Mouse (Mus musculus) kidney, embryonic 16.5 days (tissue): Measurements from ENCODE around the gene Zfp148. TPM values are rescaled to one million over a fixed set of nuclear protein-coding genes. Genes with fewer than 3 reads are reported as not detected.
"Not testable (repeated sequence)": the region's sequence is repeated elsewhere in the genome, so short reads cannot be mapped to it uniquely, and the experiment has no call there.

Experiments
- ATAC-seq: fragments of 200-750 bp; cut with Nextera tagmentation; 2 replicates; pipeline ENCODE4 v1.8.0; 2017; ENCODE audit warnings: moderate TSS enrichment; ENCODE audit not compliant: low FRiP score, low TSS enrichment
- H3K27ac ChIP-seq: fragments of 300-500 bp; sonication (generic); 2 replicates; pipeline ENCODE4 v1.5.1; 2014; ENCODE audit warnings: low read length
- H3K27me3 ChIP-seq: fragments of 300-500 bp; sonication (generic); 2 replicates; pipeline ENCODE4 v1.6.1; 2014; ENCODE audit warnings: low read length, control low read depth, mixed read lengths; ENCODE audit not compliant: insufficient read depth
- H3K36me3 ChIP-seq: fragments of 300-500 bp; sonication (generic); 2 replicates; pipeline ENCODE4 v1.6.1; 2014; ENCODE audit warnings: low read length, control low read depth, mixed read lengths; ENCODE audit not compliant: insufficient read depth
- H3K4me1 ChIP-seq: fragments of 300-500 bp; sonication (generic); 2 replicates; pipeline ENCODE4 v1.6.1; 2014; ENCODE audit warnings: low read length, control low read depth, mixed read lengths; ENCODE audit not compliant: insufficient read depth
- H3K4me2 ChIP-seq: fragments of 300-500 bp; sonication (generic); replicated peaks from 2 replicates; pipeline ENCODE4 v1.6.1; 2014; ENCODE audit warnings: low read depth, low read length
- H3K4me3 ChIP-seq: fragments of 300-500 bp; sonication (generic); 2 replicates; pipeline ENCODE4 v1.5.1; 2014; ENCODE audit warnings: mild to moderate bottlenecking, low read length
- H3K9ac ChIP-seq: fragments of 300-500 bp; sonication (generic); replicated peaks from 2 replicates; pipeline ENCODE4 v1.6.1; 2014; ENCODE audit warnings: low read length
- H3K9me3 ChIP-seq: fragments of 300-500 bp; sonication (generic); 2 replicates; pipeline ENCODE4 v1.6.1; 2016; ENCODE audit warnings: low read length, control low read depth
- WGBS: fragments of 180-500 bp; shearing (Covaris S2); extraction: QIAGEN DNeasy Blood & Tissue Kit; methylation state at CpG from one replicate; pipeline ENCODE4 v1.1.7; 2014; 5-methylcytosine and 5-hydroxymethylcytosine counted together
- polyA plus RNA-seq: library from polyadenylated mRNA; unstranded; fragments of >200 nt; fragmentation: Nextera tagmentation; extraction: Ambion mirVana; gene quantifications from 2 replicates; pipeline ENCODE4 v1.2.1, GENCODE M21; 2015

The Zfp148 gene
- polyA plus RNA-seq, 1 experiment from 2014 or later: 59.0 TPM

DNA sequence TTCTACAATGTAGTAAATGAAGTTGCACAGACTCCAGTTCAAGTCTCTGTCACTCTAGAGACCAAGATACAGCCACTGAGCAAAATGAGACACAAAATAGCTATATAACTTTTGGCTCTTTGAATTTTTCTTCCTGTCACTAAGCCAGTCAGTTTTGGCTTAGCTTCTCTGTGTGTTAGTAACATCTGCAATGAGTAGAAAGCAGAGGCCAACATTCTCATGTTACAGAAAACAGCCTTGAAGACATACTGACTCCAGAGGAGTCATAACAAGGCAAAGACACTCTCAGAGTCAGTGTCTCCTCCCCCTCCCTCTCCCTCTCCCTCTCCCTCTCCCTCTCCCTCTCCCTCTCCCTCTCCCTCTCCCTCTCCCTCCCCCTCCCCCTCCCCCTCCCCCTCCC is 89.3 kb downstream of the Zfp148 start:
- peaks cover 14% of the 10 kb centered on the region for H3K36me3 ChIP-seq
- no peaks in the 10 kb centered on the region for H3K27me3 ChIP-seq
- H3K27ac ChIP-seq: no peak overlapping the region
- H3K4me3 ChIP-seq: no peak overlapping the region
- no peak overlapping the region for H3K4me2 ChIP-seq
- H3K9me3 ChIP-seq: no peaks in the 10 kb centered on the region
- no peak for ATAC-seq
- H3K4me1 ChIP-seq: peaks cover 4% of the 10 kb centered on the region; the same call in 1 of the 2 replicates
- H3K9ac ChIP-seq: no peak overlapping the region

DNA sequence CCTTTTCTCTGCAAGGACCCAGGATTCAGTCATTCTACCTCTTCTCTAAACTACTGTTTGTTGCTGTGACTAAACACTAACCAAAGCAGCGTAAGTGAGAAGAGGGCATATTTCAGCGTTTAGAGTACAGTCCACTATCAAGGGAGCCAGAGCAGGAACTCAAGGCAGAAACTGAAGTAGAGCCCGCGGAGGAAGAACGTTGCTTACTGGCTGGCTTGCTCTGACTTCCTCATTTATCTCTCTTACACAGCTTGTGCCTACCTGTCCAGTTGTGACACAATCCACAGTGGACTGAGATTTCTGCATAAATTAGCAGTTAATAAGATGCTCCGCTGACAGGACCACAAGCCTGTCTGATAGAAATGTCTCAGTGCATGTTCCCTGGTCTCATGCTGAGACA is 93.7 kb downstream of the Zfp148 start:
- Histone ChIP-seq H3K9ac (no peak overlapping the region), H3K36me3 (peaks cover 31% of the 10 kb centered on the region), H3K4me1 (no peaks in the 10 kb centered on the region), H3K9me3 (no peaks in the 10 kb centered on the region), H3K4me3 (no peak overlapping the region), H3K27ac (no peak overlapping the region), H3K27me3 (no peaks in the 10 kb centered on the region), H3K4me2 (no peak overlapping the region)
- no peak for ATAC-seq
- 96% methylated on average over 6 of the region's 6 CpGs for WGBS

DNA sequence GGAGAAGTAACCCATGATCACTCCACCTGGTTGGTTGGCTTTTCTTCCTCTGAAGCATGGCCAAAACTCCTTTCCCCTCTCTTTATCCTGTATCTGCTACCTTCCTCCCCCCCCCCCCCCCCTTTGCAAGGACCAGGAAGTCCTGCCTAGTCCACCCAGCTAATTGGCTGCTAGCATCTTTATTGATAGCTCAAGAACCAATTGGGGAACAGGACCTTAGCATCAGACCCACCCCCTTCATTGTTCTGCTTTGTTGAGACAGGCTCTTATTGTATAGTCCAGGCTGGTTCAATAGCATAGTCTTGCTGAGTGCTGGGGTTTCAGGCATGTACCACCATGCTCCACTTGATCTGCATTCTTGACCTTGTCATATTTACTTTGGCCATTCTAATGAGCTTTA is 99.3 kb downstream of the Zfp148 start:
- no peak for ATAC-seq
- no peak overlapping the region for H3K27ac ChIP-seq
- H3K9me3 ChIP-seq: no peaks in the 10 kb centered on the region
- H3K4me2 ChIP-seq: no peak overlapping the region
- H3K4me1 ChIP-seq: no peaks in the 10 kb centered on the region
- no peak overlapping the region for H3K9ac ChIP-seq
- H3K36me3 ChIP-seq: peaks cover 27% of the 10 kb centered on the region
- H3K4me3 ChIP-seq: no peak overlapping the region
- H3K27me3 ChIP-seq: no peaks in the 10 kb centered on the region

DNA sequence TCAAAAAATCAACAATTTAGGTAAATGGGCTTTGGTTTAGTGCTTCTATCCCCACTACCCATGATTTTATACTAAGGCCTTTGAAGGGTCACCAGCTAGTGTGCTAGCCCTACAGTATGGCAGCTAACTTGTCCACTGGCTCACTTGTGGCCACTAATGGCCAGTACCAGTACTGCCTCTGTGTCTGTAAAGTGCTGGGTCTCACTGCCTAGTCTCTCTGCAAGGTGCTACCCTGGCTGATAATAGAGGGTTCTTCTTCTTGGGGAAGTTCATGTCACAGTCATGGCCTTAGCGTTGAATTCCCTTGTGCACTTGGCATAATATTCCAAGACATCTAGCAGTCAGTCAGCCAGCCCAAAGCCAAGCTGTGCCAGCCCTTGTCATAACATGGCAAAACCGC is 100.5 kb downstream of the Zfp148 start:
- Histone ChIP-seq H3K4me1 (no peaks in the 10 kb centered on the region), H3K9me3 (no peaks in the 10 kb centered on the region), H3K4me3 (no peak overlapping the region), H3K27ac (no peak overlapping the region), H3K27me3 (no peaks in the 10 kb centered on the region), H3K4me2 (no peak overlapping the region), H3K9ac (no peak overlapping the region), H3K36me3 (peaks cover 24% of the 10 kb centered on the region)
- WGBS: 97% methylated on average over 2 of the region's 2 CpGs
- ATAC-seq: no peak

DNA sequence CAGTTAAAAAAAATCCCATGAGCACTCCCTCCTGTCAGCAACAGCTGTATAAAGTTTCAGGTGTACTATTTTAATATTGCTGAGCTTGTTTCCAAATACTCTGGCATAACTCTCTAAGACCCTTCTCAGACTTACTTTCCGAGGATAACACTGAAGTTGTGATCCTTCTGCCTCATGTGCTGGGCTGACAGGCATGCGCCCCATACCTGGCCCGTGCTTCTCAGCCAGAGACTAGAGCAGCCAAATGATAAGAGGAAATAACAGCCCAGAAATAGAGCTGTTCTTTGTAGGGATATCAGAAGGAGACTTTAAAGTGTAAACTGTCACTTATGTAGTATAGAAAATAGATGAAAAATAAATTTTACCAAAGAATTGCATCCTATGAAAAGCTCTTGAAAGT is 101.7 kb downstream of the Zfp148 start:
- WGBS: 94% methylated on average over 3 of the region's 3 CpGs

DNA sequence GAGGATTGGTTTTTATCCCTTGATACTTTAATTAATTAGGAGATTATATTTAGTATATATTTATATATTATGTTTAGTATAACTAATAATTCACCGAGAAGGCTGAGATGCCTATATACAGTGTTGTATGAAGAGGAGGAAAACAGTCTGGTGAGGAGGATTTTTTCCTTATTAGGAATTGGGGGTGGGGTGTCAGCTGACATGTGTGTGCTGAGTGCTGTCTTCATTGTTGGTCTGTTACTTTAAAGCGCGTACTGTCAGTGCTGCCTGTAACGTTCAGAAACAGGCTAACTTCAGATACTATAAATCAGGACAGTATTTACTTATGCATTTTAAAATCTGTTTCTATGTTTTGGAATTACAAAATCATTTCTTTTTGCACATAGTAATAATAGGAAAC is 107.1 kb downstream of the Zfp148 start:
- Histone ChIP-seq H3K4me1 (no peaks in the 10 kb centered on the region), H3K9me3 (no peaks in the 10 kb centered on the region), H3K9ac (no peak overlapping the region), H3K4me2 (no peak overlapping the region), H3K27ac (no peak overlapping the region), H3K27me3 (no peaks in the 10 kb centered on the region), H3K36me3 (peaks cover 21% of the 10 kb centered on the region; the same call in 1 of the 2 replicates), H3K4me3 (no peak overlapping the region)
- WGBS: 83% methylated on average over 4 of the region's 4 CpGs
- no peak for ATAC-seq

More for the DNA sequence above, 101.7 kb downstream of the Zfp148 start:
- no peak overlapping the region for H3K4me3 ChIP-seq
- H3K27ac ChIP-seq: no peak overlapping the region
- H3K9me3 ChIP-seq: no peaks in the 10 kb centered on the region
- H3K9ac ChIP-seq: no peak overlapping the region
- ATAC-seq: no peak
- H3K4me2 ChIP-seq: no peak overlapping the region
- H3K27me3 ChIP-seq: no peaks in the 10 kb centered on the region
- H3K4me1 ChIP-seq: no peaks in the 10 kb centered on the region
- peaks cover 23% of the 10 kb centered on the region for H3K36me3 ChIP-seq

DNA sequence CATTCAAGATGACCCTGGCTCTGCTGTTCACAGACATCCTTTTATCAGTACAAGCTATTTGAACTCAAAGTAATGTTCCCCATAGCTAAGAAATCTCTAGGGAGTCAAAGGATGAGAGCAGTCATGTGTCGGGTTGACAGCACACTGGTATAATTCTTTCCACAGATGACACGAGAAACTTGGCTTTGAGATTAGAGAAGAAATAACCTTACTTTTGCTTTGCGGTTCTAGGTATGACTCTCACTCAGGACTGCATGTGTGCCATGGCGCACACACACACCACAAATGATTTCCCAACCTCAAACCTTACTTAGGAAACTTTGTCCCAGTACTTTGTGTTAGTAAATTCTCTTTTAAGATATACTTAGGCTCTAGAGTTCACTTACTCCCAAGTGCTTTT is 113.7 kb downstream of the Zfp148 start:
- no peak overlapping the region for H3K9ac ChIP-seq
- no peaks in the 10 kb centered on the region for H3K4me1 ChIP-seq
- H3K4me2 ChIP-seq: no peak overlapping the region
- ATAC-seq: no peak
- 88% methylated on average over 4 of the region's 4 CpGs for WGBS
- H3K27ac ChIP-seq: no peak overlapping the region
- no peak overlapping the region for H3K4me3 ChIP-seq
- peaks cover 30% of the 10 kb centered on the region for H3K36me3 ChIP-seq
- no peaks in the 10 kb centered on the region for H3K27me3 ChIP-seq
- no peaks in the 10 kb centered on the region for H3K9me3 ChIP-seq

DNA sequence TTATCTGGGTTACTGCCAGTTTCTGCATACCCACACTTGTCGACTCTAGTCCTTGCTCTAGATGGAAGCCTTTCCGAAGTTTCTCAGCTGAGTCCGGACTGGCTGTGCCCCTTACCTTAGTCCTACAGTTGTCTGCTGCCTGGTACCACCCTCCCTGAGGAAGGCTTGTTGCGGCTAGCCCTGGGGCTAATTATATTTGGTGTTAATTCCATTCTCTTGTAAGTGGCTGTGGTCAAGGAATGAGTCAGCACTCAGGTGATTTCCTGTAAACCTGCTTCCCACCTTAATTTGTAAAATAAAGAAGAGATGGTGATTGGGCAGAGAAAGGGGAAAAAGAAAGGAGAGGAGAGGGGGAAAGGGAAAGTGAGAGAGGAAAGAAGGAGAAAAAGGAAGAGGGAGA is 127.4 kb downstream of the Zfp148 start:
- ATAC-seq: no peak
- peaks cover 10% of the 10 kb centered on the region for H3K36me3 ChIP-seq
- no peak overlapping the region for H3K27ac ChIP-seq
- H3K9me3 ChIP-seq: peaks cover 3% of the 10 kb centered on the region; the same call in 1 of the 2 replicates
- no peak overlapping the region for H3K4me2 ChIP-seq
- H3K9ac ChIP-seq: no peak overlapping the region
- WGBS: 92% methylated on average over 4 of the region's 4 CpGs
- no peak overlapping the region for H3K4me3 ChIP-seq
- H3K27me3 ChIP-seq: no peaks in the 10 kb centered on the region
- H3K4me1 ChIP-seq: no peaks in the 10 kb centered on the region

DNA sequence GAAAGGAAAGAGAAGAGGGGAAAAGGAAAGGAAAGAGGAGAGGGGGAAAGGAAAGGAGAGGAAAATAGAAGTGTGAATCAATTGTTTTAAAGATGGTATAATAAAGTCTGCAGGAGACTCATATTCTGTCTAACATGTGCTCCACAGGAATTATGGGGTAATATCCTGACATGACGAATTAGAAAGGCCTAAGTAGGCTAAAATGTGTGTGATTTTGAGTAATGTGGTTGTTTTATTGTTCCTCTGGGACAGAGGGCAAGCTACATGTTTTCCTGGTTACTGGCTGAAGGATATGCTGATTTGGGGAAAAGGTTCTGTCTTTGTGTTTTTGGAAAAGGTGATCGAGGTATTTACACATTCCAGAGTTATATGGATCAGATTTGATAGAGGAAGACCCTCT is 128.6 kb downstream of the Zfp148 start:
- H3K9ac ChIP-seq, H3K4me1 ChIP-seq, H3K36me3 ChIP-seq, H3K27ac ChIP-seq, H3K27me3 ChIP-seq, H3K9me3 ChIP-seq, ATAC-seq, H3K4me3 ChIP-seq, H3K4me2 ChIP-seq: not testable (repeated sequence)
- WGBS: 66% methylated on average over 2 of the region's 2 CpGs

DNA sequence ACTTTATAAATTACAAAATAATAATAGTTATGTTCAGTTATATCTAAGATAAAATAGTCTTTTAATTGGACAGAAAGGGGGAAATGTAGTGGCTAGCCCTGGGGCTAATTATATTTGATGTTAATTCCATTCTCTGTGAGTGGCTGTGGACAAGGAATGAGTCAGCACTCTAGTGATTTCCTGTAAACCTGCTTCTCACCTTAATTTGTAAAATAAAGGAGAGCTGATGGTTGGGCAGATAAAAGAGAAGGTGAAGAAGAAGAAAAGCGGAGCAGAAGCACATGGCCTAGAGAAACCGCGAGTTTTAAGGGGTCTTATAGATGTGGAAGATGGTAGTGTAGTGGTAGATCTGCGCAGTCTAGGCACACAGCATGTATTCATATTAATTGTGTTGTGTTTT is 130.2 kb downstream of the Zfp148 start:
- H3K9ac ChIP-seq, ATAC-seq, H3K4me3 ChIP-seq, H3K4me1 ChIP-seq, H3K27me3 ChIP-seq, H3K27ac ChIP-seq, H3K9me3 ChIP-seq, H3K4me2 ChIP-seq, H3K36me3 ChIP-seq: not testable (repeated sequence)
- 96% methylated on average over 4 of the region's 4 CpGs for WGBS

DNA sequence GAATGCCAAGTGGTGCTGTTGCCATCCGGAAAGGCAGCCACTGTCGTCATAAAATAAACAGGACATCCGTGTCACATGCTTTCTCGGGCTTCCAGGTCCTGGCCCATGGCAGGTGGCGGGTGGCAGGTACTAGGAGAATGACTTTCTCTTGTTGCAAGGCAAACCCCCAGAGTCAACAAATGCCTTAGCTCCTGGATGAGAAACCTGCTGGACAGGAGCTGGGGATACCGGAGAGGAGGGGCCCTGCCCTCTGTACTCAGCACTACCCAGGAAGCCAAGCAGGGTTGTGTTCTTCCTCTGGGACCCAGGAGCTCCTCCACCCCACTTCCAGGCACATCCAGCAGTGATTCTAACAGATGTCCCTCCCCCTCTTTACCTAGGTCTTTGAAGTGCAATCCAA is 131.9 kb downstream of the Zfp148 start:
- Histone ChIP-seq H3K9me3 (peaks cover 3% of the 10 kb centered on the region; the same call in 1 of the 2 replicates), H3K36me3 (no peaks in the 10 kb centered on the region), H3K9ac (no peak overlapping the region), H3K4me1 (peaks cover 11% of the 10 kb centered on the region), H3K4me3 (no peak overlapping the region), H3K4me2 (no peak overlapping the region), H3K27me3 (no peaks in the 10 kb centered on the region), H3K27ac (no peak overlapping the region)
- ATAC-seq: no peak
- WGBS: 64% methylated on average over 6 of the region's 6 CpGs
